Mouse (Mus musculus) stomach, postnatal 0 days (tissue): ENCODE data around the gene Cd274. TPM values are rescaled to one million over a fixed set of nuclear protein-coding genes. Genes with fewer than 3 reads are reported as not detected.
A peak's percentile ranks its signal among the peaks of the same experiment; 100 is the strongest.

Experiments used
- ATAC-seq: fragments of 200-750 bp; cut with Nextera tagmentation; 2 replicates; pipeline ENCODE4 v1.8.0; 2017; ENCODE audit not compliant: low FRiP score, low TSS enrichment
- DNase-seq: peaks from one replicate; pipeline ENCODE4 v3.0.0-alpha.2; 2016; ENCODE audit warnings: low spot score
- H3K27ac ChIP-seq: fragments of 300-500 bp; sonication (generic); replicated peaks from 2 replicates; pipeline ENCODE4 v1.5.1; 2014; ENCODE audit warnings: mild to moderate bottlenecking, control low read depth
- H3K27me3 ChIP-seq: fragments of 300-500 bp; sonication (generic); 2 replicates; pipeline ENCODE4 v1.6.1; 2014; ENCODE audit warnings: low read length; ENCODE audit not compliant: control insufficient read depth, insufficient read depth
- H3K36me3 ChIP-seq: fragments of 300-500 bp; sonication (generic); 2 replicates; pipeline ENCODE4 v1.6.1; 2014; ENCODE audit warnings: low read length, mixed read lengths; ENCODE audit not compliant: control insufficient read depth, insufficient read depth
- H3K4me1 ChIP-seq: fragments of 300-500 bp; sonication (generic); replicated peaks from 2 replicates; pipeline ENCODE4 v1.6.1; 2014; ENCODE audit warnings: antibody characterized with exemption; ENCODE audit not compliant: control insufficient read depth, insufficient read depth
- H3K4me2 ChIP-seq: fragments of 300-500 bp; sonication (generic); replicated peaks from 2 replicates; pipeline ENCODE4 v1.6.1; 2014; ENCODE audit warnings: low read depth, mild to moderate bottlenecking, control low read depth, moderate library complexity
- H3K4me3 ChIP-seq: fragments of 300-500 bp; sonication (generic); 2 replicates; pipeline ENCODE4 v1.5.1; 2014; ENCODE audit warnings: low read depth, low read length, control low read depth
- H3K9ac ChIP-seq: fragments of 300-500 bp; sonication (generic); 2 replicates; pipeline ENCODE4 v1.6.1; 2014; ENCODE audit warnings: mild to moderate bottlenecking, low read length, control low read depth, mixed read lengths
- H3K9me3 ChIP-seq: fragments of 300-500 bp; sonication (generic); 2 replicates; pipeline ENCODE4 v1.6.1; 2016; ENCODE audit warnings: low read length; ENCODE audit not compliant: control insufficient read depth
- CTCF ChIP-seq: IDR thresholded peaks from 2 replicates; pipeline ENCODE4 v1.5.1; 2016; ENCODE audit warnings: antibody characterized with exemption, low read depth, mild to moderate bottlenecking, moderate library complexity
- EP300 ChIP-seq: optimal IDR thresholded peaks from 2 replicates; pipeline ENCODE3; 2016; ENCODE audit warnings: antibody characterized with exemption
- WGBS: fragments of 180-500 bp; shearing (Covaris S2); extraction: QIAGEN DNeasy Blood & Tissue Kit; methylation state at CpG from one replicate; pipeline ENCODE4 v1.1.7; 2014; 5-methylcytosine and 5-hydroxymethylcytosine counted together
- polyA plus RNA-seq: library from polyadenylated mRNA; unstranded; fragments of >200 nt; fragmentation: Nextera tagmentation; extraction: Ambion mirVana; gene quantifications from 2 replicates; pipeline ENCODE4 v1.2.1, GENCODE M21; 2015

The Cd274 gene
- polyA plus RNA-seq, 1 experiment from 2014 or later, result 0.08 TPM

DNA sequence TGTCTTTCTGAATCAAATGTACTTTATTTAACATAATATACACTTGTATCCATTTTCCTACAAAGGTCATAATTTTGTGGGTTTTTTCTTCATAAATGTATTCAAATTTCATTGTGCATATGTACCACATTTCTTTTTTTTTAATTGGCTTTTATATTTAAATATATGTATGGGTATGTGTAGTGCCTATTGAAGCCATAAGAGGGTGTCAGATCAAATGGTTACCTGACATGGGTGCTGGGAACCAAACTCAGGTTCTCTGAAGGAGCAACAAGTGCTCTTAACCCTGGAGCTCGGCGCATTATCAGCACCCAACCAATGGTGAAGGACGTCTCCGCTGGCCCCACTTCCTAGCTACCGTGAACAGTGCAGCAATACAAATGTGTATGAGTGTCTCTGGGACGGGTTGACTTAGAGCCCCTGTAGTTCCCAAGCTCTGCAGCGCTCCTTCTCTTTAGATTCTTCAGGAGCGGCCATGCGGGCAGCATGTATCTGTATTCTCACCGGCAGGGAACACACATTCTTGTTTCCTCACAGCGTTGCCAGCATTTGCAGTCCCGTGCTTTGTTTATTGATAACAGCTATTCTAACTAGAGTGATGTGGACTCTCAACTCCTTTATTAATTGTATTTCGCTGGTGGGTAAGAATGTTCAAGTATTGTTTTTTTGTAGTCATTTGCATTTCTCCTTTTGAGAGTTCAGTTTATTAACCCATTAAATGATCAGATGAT, 40.3 kb upstream of the Cd274 start:
- no peak for TF ChIP-seq CTCF
- TF ChIP-seq EP300, result no peak
- 77% methylated on average over 13 of the region's 13 CpGs for WGBS
- no peak overlapping the region for H3K9ac ChIP-seq
- H3K9me3 ChIP-seq, result no peaks in the 10 kb centered on the region
- no peaks in the 10 kb centered on the region for H3K27me3 ChIP-seq
- H3K4me1 ChIP-seq, result no peaks in the 10 kb centered on the region
- no peak overlapping the region for H3K4me2 ChIP-seq
- H3K36me3 ChIP-seq, result no peaks in the 10 kb centered on the region
- ATAC-seq, result no peak
- H3K4me3 ChIP-seq, result no peak overlapping the region
- DNase-seq, result no peak
- H3K27ac ChIP-seq, result no peak overlapping the region

DNA sequence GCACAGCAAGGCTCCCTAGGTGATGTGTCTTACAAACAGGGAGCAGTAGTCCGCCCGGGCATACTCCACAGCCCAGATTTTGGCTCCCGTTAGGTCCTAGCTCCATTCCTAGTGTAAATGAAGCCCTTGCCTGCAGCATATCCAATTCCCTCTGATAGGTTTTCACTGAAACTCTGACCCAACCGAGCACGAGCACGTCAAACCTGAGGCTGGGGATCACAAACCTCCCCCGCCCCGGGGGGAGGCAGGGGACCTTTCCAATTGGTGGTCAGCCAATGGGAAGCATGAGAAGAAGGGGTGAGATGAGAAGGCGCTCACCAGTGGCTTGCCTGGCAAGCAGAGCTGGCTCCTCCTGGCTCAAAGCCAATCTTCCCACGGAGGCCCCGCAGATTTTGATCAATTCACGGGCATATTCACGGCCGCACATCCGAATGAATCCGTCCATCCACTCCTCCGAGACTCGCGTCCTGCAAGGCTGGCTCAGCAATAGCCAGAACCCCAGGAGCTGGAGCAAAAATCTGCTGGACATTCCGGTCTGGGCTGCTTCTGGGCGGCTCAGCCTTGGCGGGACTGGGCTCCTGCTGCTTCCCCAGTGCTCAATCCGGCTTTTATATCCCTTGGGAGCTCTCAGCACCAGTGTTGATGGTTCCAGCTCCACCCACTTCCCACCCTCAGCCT, 33.0 kb upstream of the Cd274 start, which contains the start of gene Rln1:
Rln1 (minus strand) TSS at position 603 of the 678 bp plus-strand sequence.
- ATAC-seq, result peak; percentile 80
- H3K27ac ChIP-seq, result no peak within 1 kb of the TSS
- TF ChIP-seq CTCF, result no peak
- TF ChIP-seq EP300, result no peak
- WGBS, result 3% methylated on average over 23 of the region's 23 CpGs
- H3K4me3 ChIP-seq, result peak within 1 kb of the TSS; percentile 39
- H3K27me3 ChIP-seq, result no peaks in the 10 kb centered on the region
- peak; percentile 55 for DNase-seq
- no peaks in the 10 kb centered on the region for H3K36me3 ChIP-seq
- H3K9me3 ChIP-seq, result no peaks in the 10 kb centered on the region
- H3K4me2 ChIP-seq, result peak within 1 kb of the TSS; percentile 69
- H3K4me1 ChIP-seq, result no peaks in the 10 kb centered on the region
- H3K9ac ChIP-seq, result peak within 1 kb of the TSS; percentile 41

DNA sequence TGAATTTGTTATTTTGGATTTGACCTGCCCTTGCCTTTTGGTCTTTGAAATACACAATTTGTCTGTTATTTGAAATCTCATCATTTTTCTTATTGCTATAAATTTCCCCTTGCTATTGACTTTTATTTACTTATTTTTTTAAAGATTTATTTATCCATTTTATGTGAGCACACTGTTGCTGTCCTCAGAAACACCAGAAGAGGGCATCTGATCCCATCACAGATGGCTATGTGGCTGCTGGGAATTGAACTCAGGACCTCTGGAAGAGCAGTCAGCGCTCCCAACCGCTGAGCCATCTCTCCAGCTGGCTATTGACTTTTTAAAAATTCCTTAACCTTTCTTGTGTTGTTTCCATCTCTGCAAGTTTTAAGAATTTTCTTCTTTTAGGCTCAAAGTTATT, 30.6 kb upstream of the Cd274 start:
- Histone ChIP-seq H3K4me1 (no peaks in the 10 kb centered on the region), H3K4me3 (no peak overlapping the region), H3K27ac (no peak overlapping the region), H3K9me3 (no peaks in the 10 kb centered on the region), H3K4me2 (no peak overlapping the region), H3K36me3 (no peaks in the 10 kb centered on the region), H3K9ac (no peak overlapping the region), H3K27me3 (no peaks in the 10 kb centered on the region)
- no peak for DNase-seq
- WGBS, result 87% methylated on average over 2 of the region's 2 CpGs
- ATAC-seq, result no peak
- TF ChIP-seq CTCF (no peak), EP300 (no peak)

DNA sequence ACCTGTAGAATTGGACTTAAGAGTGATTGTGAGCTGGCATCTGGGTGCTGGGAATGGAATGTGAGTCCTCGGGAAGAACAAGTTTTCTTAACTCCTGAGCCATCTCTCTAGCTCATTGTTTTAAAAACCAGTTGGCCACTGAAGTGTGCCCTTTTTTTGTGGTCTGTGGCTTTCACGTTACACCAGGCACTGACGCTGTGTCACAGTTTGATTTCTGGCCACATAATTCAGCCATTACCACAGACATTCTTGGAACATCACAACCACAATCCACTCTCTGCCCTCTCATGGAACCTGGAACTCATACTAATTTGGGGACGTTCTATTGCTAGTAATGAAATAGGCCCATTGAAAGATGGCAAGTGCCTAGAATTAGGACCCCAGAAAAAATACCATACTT, 26.2 kb upstream of the Cd274 start:
- WGBS, result 79% methylated on average over 4 of the region's 4 CpGs
- no peak for DNase-seq
- Histone ChIP-seq H3K4me3 (no peak overlapping the region), H3K27me3 (no peaks in the 10 kb centered on the region), H3K9me3 (no peaks in the 10 kb centered on the region), H3K36me3 (no peaks in the 10 kb centered on the region), H3K4me1 (no peaks in the 10 kb centered on the region), H3K9ac (no peak overlapping the region), H3K4me2 (no peak overlapping the region), H3K27ac (no peak overlapping the region)
- TF ChIP-seq CTCF, result no peak
- no peak for TF ChIP-seq EP300
- ATAC-seq, result no peak

DNA sequence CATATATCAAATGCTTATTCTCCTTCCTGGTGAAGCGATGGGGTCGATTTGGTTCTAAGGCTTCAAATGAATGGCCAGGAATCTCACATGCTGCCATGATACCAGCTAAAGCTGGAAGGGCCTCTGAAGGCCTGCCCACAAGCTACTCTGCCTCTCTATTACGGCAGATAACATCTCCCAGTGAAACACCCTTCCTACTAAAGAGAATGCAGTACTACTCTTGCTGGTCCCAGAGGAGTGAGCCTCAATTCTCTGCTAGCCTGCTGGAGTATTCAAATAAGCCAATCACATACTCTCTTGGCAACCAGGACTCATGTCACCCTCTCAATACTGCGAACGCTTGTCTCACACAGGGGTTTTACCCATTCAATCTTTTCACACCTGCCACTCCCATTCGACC, 25.0 kb upstream of the Cd274 start:
- TF ChIP-seq EP300 (no peak), CTCF (no peak)
- ATAC-seq (no peak), DNase-seq (no peak)
- Histone ChIP-seq H3K4me3 (no peak overlapping the region), H3K27ac (no peak overlapping the region), H3K9ac (no peak overlapping the region), H3K36me3 (no peaks in the 10 kb centered on the region), H3K27me3 (no peaks in the 10 kb centered on the region), H3K4me2 (no peak overlapping the region), H3K9me3 (no peaks in the 10 kb centered on the region), H3K4me1 (no peaks in the 10 kb centered on the region)
- 81% methylated on average over 6 of the region's 6 CpGs for WGBS

DNA sequence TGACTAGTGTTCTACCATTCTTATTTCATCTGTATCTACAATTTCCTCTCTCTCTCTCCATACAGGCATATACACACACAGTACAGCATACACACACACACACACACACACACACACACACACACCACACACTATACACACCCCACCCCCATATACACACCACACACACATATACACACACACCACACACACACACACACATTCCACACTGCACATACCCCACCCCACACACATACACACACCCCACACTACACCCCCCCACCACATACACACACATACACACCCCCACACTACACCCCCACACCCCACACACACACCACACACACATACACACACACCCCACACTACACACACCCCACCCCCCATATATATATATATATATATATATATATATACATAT, 22.4 kb upstream of the Cd274 start:
- Histone ChIP-seq H3K4me3 (no peak overlapping the region), H3K4me2 (no peak overlapping the region), H3K27ac (no peak overlapping the region), H3K36me3 (peaks cover 2% of the 10 kb centered on the region; the same call in 1 of the 2 replicates), H3K9me3 (no peaks in the 10 kb centered on the region), H3K27me3 (no peaks in the 10 kb centered on the region), H3K4me1 (no peaks in the 10 kb centered on the region), H3K9ac (no peak overlapping the region)
- DNase-seq, result no peak
- no peak for ATAC-seq
- TF ChIP-seq CTCF (no peak), EP300 (no peak)
